Mouse (Mus musculus) frontal cortex, postnatal 14 days (tissue): ENCODE results near the gene Mn1.

ENCODE experiments used
- DNase-seq, 2 experiments: peaks; one replicate each; pipeline ENCODE4 v3.0.0; 2022; ENCODE audit warnings: low spot score in 2 of 2

Gene Mn1

GRCm38 (mm10) chr5:111431007-111431730 lies 14.0 kb downstream of the Mn1 start:
- no peak for DNase-seq

DNA sequence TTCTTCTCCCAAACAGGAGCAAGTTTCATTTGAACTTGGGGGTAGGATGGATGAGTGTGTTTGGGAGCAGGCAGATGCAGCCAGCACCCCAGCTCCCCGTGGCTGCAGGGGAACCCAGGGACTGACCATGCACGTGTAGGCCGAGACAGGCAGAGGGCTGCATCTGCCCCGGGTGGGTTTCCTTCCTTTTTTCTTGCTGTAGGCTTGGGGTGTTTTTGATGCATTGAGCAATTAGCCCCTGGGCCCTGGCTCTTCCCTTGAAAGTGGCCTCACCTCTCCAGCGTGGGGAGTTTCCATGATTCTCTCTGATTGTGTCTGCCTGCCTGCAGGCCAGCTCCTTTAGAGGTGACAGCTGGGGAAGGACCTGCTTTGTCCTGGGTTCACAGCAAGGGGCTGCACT lies 15.7 kb downstream of the Mn1 start:
- DNase-seq, result no peak

- no peak for DNase-seq
Observed at GRCm38 (mm10) chr5:111434342-111434842, 17.2 kb downstream of the Mn1 start.

GRCm38 (mm10) chr5:111436260-111436659 lies 19.1 kb downstream of the Mn1 start:
- no peak for DNase-seq

- DNase-seq, result no peak
Observed at GRCm38 (mm10) chr5:111437205-111437604, 20.0 kb downstream of the Mn1 start.

GRCm38 (mm10) chr5:111438336-111438735 lies 21.2 kb downstream of the Mn1 start:
- no peak for DNase-seq

- DNase-seq, result no peak
Observed at GRCm38 (mm10) chr5:111438821-111439220, 21.7 kb downstream of the Mn1 start.

DNA sequence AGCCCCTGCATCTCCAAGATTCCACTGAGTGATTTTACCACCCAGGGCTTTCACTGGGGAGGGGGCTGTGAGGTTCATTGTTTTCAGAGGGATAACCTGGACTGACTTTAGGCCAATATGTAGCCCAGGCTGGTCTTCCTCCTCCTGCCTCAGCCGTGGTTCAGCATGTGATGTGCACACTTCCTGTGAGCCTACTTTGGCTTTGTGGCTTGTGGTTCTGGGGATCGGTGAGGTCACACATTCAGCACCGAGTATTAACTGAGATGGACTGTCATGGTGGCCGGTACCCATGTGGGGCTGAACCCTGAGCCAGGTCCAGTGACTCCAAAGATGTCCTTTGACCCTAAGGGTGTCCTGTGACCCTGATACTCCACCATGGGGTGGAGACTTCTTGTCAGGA lies 23.1 kb downstream of the Mn1 start:
- DNase-seq, result no peak

- DNase-seq, result no peak
Observed at GRCm38 (mm10) chr5:111442151-111442871, 25.1 kb downstream of the Mn1 start.

- no peak for DNase-seq
Observed at GRCm38 (mm10) chr5:111443636-111444035, 26.5 kb downstream of the Mn1 start.

- no peak for DNase-seq
Observed at GRCm38 (mm10) chr5:111444361-111444760, 27.2 kb downstream of the Mn1 start.

DNA sequence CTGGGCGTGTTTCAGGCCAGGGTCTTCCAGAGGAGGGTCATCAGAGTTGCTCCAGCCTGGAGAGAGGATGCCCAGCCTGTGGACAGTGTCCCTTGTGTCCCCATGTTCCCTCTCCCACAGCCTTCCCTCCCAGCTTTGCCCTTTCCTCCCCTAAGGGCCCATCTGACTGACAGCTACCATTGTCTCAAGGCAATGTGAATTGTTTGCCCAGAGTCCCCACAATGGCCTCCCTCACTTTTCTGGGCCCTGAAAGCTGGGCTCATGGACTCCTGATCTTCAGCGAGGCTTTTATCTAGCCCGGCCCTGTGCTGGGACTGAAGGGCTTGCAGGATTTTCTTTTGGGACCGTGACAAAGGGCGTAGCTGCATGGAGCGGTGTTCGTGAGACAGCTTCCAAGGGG lies 29.5 kb downstream of the Mn1 start:
- no peak for DNase-seq

- no peak for DNase-seq
Observed at GRCm38 (mm10) chr5:111449700-111450099, 32.5 kb downstream of the Mn1 start.

GRCm38 (mm10) chr5:111454240-111454639 lies 37.1 kb downstream of the Mn1 start:
- no peak for DNase-seq

DNA sequence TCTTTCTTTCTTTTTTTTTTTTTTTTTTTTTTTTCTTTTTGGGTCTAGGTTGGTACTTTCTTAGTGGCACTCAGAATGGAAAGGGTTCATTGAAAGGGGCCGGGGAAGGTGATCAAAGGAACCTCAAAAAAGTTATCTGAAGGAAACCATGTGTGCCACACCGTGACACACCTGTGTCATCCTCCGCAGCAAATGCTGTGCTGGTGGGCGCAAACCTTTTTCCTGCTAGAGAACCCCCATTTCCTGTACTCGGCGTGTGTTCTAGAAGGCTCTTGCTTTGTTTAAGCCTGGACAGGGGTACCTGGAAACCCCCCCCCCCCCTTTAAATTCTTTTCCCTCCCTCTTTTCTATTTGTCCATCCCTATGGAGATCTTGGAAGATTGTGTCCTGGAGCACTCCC lies 37.7 kb downstream of the Mn1 start:
- DNase-seq, result no peak

DNA sequence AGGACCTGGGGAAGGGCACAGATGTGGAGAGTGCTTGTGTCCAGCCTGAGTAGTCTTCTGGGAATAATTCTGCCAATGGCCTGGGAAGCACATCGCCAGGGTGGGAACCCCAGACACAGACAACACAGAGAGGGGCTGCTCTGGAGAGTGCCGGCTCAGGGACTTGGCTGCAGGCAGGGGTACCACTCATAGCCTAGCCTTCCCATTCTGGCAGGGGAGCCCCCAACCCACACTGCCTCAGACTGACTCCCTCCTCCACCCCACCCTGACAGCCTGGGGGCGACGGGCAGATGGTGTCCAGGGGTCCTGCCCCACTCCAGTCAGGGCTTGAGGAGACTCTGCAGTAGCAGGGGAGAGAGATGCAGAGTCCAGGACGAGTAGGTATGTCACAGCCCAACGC lies 41.5 kb downstream of the Mn1 start:
- no peak for DNase-seq

GRCm38 (mm10) chr5:111465811-111466299 lies 48.7 kb downstream of the Mn1 start:
- no peak for DNase-seq

DNA sequence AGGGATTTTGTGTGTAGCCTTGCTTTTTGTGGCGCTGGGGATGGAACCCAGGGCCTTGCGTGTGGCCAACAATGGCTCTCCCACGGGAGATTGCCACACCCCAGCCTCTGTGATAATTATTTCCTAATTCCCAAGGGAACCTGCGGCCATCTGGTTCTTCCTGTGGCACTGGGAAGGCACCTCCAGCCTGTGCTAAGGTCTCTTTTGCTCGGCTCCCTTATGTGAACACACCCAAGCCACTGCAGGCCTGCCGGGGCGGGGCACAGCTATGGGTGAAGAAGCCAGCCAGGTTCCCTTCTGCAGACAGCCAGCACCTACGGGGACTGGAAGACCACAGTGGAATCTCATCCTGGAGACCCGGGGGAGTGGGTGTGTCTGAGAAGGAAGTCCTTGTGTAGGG lies 49.3 kb downstream of the Mn1 start:
- DNase-seq, result no peak

DNA sequence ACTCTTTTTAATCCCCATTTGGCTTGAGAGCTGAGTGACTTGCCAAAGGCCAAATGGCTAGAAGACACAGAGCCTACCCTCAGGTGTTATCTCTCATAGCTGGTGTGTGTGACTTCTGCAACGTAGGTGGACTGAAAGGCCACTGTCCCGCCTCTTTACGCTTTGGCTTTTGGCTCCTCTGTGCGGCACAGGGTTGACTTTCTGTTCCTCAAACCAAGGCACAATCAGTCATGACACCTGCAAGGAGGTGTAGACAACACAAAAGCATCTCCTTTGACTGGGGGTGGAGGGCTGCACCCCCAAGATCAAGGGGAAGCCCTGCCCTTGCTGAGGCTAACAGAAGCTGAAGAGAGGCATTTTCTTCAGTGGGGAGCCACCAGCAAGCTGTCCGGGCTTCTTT lies 50.5 kb downstream of the Mn1 start:
- DNase-seq, result no peak

DNA sequence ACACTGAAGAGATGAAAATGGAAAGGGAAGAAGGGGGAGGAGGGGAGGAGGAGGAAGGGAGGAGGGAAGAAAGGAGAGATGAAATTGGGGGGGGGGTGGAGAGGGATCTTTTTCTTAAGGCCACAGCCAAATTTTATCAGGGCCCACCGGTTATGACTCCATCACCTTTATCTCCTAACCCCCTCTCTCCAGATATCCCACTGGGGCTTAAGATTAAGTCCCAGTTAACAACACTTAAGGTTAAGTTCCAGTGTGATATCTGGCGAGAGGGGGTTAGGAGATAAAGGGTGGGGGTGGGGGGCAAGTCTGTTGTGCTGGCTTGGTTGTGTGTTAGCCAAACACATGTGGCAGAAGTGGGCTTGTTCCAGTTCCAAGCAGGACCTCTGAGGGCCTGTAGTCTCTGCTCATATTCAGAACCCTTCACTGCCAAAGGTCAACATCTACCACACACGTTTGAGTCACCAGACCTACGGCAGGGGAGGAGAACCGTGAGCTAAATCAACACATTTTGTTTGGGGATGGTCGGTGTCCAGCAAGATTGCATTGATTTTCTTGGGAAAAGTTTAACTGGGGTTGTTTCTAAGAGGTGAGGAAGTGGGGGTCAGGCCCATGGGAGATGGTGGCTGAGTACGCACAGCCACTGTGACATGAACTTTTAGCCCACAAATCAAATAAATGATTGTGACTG lies 52.2 kb downstream of the Mn1 start:
- no peak for DNase-seq

- DNase-seq, result no peak
Observed at GRCm38 (mm10) chr5:111470875-111471274, 53.7 kb downstream of the Mn1 start.

- peak; percentile 51 to 71 for DNase-seq
Observed at GRCm38 (mm10) chr5:111473425-111473824, 56.3 kb downstream of the Mn1 start.
